Mouse (Mus musculus): Measurements from ENCODE around the gene Prr15l.

The Prr15l gene

DNA sequence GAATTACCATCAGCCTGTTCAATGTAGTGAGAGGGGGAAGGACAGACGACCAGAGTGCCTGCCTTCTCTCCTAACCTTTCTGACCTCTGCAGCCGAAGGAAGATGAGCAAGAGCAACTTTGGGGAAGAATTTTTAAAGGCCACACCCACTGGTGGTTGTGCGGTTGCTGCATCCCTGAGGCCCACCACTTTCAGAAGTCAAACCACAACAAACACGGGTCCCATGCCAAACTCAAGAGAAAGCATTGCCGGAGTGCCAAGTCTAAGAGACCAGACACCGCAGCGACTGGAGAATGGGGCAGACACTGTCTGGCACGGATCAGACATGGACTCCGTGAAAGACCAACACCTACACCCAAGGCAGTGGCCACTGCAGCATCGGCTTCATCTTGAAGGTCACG, 3.0 kb upstream of the Prr15l start:
- no peak for DNase-seq

- DNase-seq, result no peak
Measured at GRCm38 (mm10) chr11:96925469-96926148, 2.3 kb upstream of the Prr15l start.

- no peak for DNase-seq
Measured at GRCm38 (mm10) chr11:96926587-96926986, 1.3 kb upstream of the Prr15l start.

DNA sequence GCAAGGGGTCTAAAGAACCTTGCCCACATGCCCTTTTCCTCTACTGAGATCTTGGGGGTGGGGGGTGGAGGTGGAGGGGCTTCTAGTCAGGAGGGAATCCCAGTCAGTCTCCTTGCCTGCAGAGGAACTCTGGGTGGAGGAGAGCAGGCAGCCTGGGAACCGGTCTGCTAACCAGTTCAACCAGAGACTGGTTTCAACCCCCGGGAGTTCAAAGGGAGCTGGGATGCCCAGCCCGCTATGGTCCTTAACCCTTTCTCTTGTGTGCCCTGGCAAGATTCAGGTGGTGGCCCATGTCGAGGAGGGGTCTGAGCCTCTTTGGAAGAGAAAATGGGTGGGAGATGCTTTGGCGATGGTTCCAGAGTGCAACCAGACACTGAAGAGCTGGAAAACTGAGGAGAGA, 787 bp downstream of the Prr15l start:
- DNase-seq, result no peak

GRCm38 (mm10) chr11:96929096-96929765, 1.3 kb downstream of the Prr15l start:
- no peak for DNase-seq

- DNase-seq, result no peak
Measured at GRCm38 (mm10) chr11:96929766-96930331, 1.9 kb downstream of the Prr15l start.

- DNase-seq, result no peak
Measured at GRCm38 (mm10) chr11:96931327-96932062, 3.6 kb downstream of the Prr15l start.

DNA sequence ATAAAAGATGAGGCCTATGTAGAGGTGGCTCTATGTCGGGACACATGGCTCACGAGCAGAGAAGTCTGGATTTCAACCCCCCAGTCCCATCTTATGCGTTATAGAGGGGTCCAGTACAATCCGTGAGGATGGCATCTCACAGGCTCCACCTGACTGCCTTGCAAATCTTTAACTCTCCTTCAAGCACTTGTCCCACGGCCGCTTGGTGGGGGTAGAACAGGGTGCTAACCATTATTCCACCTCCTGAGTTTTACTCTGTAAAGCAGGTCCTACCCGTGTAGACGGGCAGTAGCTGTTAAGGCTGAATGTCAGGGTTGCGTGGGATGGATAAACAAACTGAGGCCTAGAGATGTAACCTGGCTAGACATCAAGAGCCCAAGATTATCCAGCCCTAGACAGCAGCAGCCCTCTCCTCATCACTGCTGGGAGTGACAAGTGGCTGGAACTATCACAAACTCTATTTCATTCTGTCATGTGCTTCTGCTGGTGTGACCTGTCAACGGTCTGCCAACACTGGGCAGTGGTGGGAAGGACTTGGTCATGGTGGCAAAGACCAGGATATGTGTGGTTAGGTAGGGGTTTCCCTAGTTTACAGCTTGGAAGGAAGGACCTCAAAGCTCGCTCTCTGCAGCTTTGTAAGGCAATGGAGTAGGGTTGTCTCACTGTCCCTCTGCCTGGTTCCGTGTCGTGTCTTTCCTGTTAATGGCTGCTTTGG, 5.8 kb downstream of the Prr15l start:
- no peak for DNase-seq

DNA sequence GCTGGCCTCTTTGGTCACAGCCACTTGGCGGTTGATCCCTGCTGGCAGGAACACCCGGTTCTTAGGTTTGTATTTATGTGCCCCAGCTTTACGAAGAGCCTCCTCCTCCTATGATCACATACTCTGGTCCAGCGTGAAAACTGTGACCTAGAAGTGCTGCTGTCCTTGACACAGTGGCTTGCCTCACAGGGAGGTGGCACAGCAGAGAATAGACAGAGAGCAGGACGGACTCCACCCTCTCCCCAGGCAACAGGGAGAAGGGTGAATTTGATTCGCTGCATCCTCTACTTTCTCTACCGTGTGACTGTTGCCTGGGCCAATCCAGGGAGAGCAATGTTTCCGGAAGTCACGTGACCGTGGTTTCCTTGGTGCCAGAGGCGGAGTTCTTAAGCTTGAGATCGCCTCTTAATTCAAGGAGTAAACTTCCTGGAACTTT, 7.0 kb downstream of the Prr15l start:
- DNase-seq, result no peak

DNA sequence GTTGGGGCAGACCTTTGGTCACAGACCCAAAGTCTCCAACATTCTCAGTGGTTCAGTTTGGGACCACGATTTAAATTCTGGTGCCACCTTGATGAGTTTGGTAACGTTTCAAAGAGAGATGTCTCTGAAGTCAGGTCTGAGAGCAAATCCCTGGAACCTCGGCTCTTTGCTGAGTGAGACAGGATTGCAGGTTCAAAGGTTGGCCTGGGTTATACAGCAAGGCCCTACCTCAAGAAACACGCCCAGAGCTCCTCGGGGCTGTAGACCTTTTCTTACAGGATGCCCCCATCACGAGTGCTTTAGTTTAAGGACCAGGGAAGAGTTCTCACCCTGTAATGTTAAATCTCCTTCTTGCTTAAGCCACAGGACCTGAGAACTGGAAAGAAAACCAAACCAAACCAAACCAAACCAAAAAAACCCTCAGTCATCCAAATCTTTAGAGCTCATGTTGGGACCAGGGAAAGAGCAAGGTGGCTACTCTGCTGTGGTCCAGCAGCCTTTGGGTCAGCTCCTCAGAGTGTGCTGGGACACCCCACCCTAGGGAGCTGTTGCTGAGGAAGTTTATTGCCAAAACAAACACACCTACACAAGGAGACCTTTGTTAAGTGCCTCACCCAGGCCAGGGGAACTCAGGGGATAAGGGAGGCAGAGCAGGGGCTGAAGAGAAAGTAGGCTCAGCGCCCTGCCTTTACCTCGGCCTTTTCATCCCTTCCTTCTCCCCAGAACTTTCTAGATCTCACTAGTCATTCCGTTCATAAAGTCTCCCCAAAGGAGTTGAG, 8.2 kb downstream of the Prr15l start:
- no peak for DNase-seq

GRCm38 (mm10) chr11:96937549-96938425, 9.9 kb downstream of the Prr15l start:
- no peak for DNase-seq

GRCm38 (mm10) chr11:96938426-96938800, 10.5 kb downstream of the Prr15l start:
- no peak for DNase-seq

DNA sequence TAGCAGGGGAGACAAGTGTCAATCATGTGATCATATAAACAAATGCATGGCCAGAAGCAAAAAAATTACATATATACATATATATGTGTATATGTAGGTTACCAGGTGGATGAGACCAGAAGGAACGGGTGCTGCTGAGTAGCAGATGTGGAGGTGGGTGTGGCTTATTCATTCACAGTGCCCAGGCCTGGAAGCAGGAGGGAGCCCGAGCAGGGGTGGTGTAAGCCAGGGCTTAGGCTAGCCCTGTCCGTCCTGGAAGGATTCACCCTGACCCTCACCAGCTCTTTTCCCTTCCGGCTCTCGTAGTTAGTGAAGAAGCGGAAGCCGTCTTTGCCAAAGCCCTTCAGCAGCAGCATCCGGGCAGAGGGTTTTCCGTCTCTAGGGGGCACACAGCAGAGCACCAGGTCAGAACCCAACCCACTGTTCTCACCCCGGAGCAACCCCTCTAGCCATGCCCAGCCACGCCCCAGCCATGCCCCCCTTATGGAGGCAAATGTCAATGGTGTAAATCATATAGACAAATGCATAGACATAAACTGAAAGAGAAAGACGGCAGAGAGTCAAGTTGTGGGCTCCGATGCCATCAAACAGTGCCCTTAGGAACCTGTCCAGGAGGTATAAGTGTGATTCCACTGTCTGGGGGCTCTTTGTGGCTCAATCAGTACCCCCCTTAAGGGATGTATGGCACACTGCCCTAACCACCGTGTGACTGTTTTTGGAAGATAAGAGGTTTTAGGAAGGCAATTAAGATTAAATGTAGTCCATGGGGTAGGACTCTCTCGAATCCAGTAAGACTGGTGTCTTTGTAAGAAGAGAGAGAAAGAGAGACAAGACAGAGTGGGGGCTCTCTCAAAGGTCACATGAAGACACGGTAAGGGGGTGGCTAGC, 12.9 kb downstream of the Prr15l start:
- DNase-seq, result no peak

DNA sequence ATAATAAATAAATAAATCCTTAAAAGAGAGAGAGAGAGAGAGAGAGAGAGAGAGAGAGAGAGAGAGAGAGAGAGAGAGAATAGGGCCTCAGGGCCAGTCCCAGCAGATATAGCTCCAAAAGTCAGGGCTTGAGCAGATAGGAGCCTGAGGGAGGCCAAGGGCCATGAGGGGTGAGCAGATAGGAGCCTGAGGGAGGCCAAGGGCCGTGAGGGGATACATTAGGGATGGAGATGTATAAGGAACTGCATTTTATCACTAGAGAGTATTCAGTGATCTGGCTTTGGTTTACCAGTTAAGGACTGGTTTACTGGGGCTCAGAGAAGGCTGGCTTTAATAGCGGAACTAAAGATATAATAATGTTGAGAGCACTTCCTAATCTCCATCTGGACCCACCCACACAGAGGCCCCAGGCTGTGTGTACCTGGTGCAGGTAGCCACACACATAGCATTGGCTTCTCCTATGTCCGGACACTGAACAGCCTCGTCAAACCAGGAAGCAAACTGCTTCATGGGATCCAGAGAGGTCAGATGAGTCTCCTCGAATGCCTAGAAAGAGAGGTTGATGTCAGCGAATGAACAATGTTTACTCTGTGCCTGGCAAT, 14.2 kb downstream of the Prr15l start:
- DNase-seq, result no peak

- DNase-seq, result peak; percentile 80
Measured at GRCm38 (mm10) chr11:96943746-96944304, 15.9 kb downstream of the Prr15l start, which contains the start of gene Pnpo. Gene Pnpo (minus strand): TSS chr11:96943986.

DNA sequence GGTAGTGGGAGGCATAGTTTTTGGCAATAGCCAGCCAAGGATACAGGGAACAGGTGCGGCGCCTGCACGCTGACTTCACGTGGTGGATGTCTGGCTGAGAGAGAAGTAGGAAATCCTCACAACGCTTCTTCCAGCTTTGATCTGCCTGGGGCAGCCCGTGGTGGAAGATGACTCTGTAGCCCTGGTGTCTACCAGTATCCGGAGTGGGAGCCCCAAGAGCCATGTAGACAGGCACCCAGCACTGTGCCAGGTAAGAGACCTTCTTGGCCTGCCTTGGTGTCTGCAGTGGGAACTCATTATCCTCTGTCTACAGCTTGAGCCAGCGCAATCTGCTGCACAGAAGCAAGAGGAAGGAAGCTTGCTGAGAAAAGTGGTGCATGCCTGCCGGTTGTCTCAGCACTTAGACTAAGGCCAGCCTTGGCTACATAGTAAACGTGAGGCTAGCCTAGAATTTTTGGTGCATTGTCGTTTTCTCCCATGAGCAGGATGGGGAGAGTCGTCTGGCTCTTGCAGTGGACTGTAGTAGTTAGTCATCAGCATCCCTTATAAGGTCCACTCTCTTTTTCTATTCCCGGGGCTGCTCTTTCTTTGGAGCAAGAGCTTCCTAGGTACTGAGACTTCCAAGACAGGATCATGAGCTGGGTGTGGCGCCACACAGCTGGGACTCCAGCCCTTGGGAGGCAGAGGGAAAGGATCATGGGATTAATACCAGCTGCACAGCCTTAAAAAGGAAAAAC, 17.1 kb downstream of the Prr15l start:
- no peak for DNase-seq

DNA sequence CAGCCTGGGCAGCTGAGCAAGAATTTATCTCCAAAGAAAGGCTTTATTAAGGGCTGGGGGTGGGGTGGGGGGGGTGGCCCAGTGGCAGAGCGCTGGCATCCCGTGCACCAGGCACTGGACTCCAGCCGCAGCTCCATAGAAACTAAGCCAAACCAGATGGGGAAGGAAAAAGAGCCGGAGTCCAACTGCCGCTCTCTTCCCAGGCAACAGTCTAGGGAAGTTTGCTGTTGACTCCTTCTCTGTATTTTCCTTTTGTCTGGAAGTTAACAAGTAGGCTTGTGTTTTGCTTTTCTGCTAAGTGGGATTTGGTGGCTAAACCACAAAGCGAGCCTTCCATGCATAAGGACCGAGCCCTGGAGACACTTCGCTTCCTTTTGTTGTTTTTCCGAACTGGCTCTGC, 18.6 kb downstream of the Prr15l start:
- DNase-seq, result no peak

DNA sequence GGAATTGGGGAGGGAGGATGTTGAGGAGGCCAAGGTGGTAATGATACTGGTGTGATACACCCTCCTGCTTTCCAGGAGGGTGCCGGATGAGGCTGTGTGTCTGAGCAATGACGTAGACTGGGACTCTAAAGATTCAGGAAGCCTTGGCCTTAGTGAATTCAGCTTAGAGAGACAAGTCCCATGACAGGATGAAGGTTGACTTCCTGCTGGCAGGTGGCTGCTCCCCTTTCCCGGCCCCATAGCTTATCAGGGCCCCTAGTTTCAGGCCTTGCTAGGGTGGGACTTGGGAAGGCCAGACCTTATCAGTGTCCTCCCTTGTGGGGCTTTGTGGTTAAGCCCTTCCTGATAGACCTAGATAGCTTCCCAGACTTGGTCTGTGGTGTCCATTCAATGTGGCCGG, 19.9 kb downstream of the Prr15l start:
- no peak for DNase-seq

GRCm38 (mm10) chr11:96950767-96951166, 22.9 kb downstream of the Prr15l start:
- no peak for DNase-seq
